Mouse (Mus musculus) MEL (cell line): Measurements from ENCODE around the gene Rgcc. TPM values are rescaled to one million over a fixed set of nuclear protein-coding genes. Genes with fewer than 3 reads are reported as not detected.

ENCODE experiments used
- DNase-seq: peaks from one replicate; pipeline ENCODE4 v3.0.0; 2011; ENCODE audit warnings: low read depth, low spot score
- H3K27ac ChIP-seq: 2 replicates; pipeline ENCODE4 v1.5.1; 2012; ENCODE audit warnings: low read depth, mild to moderate bottlenecking, control low read depth, low read length, moderate library complexity; ENCODE audit not compliant: control insufficient read depth
- H3K27me3 ChIP-seq, 2 experiments: fragments of 150-350 bp in 1 of 2; sonication (generic) in 1 of 2; 2 replicates each; pipeline ENCODE4 v1.6.1; 2012; ENCODE audit warnings: low read length in 2 of 2, mild to moderate bottlenecking in 2 of 2, improper control_type of control experiment in 1 of 2, moderate library complexity in 1 of 2; ENCODE audit not compliant: insufficient read depth in 2 of 2, control insufficient read depth in 1 of 2
- H3K36me3 ChIP-seq, 2 experiments: 2 replicates each; pipeline ENCODE4 v1.6.1; 2012 to 2014; ENCODE audit warnings: low read length in 2 of 2, improper control_type of control experiment in 1 of 2, inconsistent platforms in 1 of 2, mild to moderate bottlenecking in 1 of 2; ENCODE audit not compliant: insufficient read depth in 2 of 2, control insufficient read depth in 1 of 2
- H3K4me1 ChIP-seq, 2 experiments: fragments of 150-350 bp in 1 of 2; sonication (generic) in 1 of 2; 2 replicates each; pipeline ENCODE4 v1.6.1; 2012; ENCODE audit warnings: low read length in 2 of 2, improper control_type of control experiment in 1 of 2, mild to moderate bottlenecking in 1 of 2; ENCODE audit not compliant: insufficient read depth in 2 of 2, control insufficient read depth in 1 of 2
- H3K4me3 ChIP-seq, 2 experiments: fragments of 150-350 bp in 1 of 2; sonication (generic) in 1 of 2; 2 replicates each; pipeline ENCODE4 v1.5.1; 2012; ENCODE audit warnings: low read depth in 2 of 2, low read length in 2 of 2, mild to moderate bottlenecking in 2 of 2, moderate library complexity in 2 of 2, control low read depth in 1 of 2, improper control_type of control experiment in 1 of 2; ENCODE audit not compliant: control insufficient read depth in 1 of 2, insufficient read depth in 1 of 2
- H3K79me2 ChIP-seq: 2 replicates; pipeline ENCODE4 v1.6.1; 2012; ENCODE audit warnings: mild to moderate bottlenecking, low read length, moderate library complexity; ENCODE audit not compliant: control insufficient read depth, poor library complexity, insufficient read depth
- H3K9ac ChIP-seq: 2 replicates; pipeline ENCODE4 v1.6.1; 2012; ENCODE audit warnings: low read depth, mild to moderate bottlenecking, control low read depth, low read length, moderate library complexity; ENCODE audit not compliant: control insufficient read depth, poor library complexity, severe bottlenecking
- H3K9me3 ChIP-seq: fragments of 150-350 bp; sonication (generic); replicated peaks from 2 replicates; pipeline ENCODE4 v1.6.1; 2012; ENCODE audit warnings: mild to moderate bottlenecking, low read length, improper control_type of control experiment, moderate library complexity; ENCODE audit not compliant: insufficient read depth
- CHD1 ChIP-seq: IDR thresholded peaks from 2 replicates; pipeline ENCODE4 v1.6.1; 2012; ENCODE audit warnings: low read depth, mild to moderate bottlenecking, inconsistent platforms, low read length, improper control_type of control experiment
- E2F4 ChIP-seq: IDR thresholded peaks from 2 replicates; pipeline ENCODE4 v1.6.1; 2011; ENCODE audit warnings: low read depth, low read length, improper control_type of control experiment, borderline replicate concordance
- GABPA ChIP-seq: IDR thresholded peaks from 2 replicates; pipeline ENCODE4 v1.6.1; 2012; ENCODE audit warnings: low read depth, mild to moderate bottlenecking, inconsistent platforms, low read length, improper control_type of control experiment, moderate library complexity
- HCFC1 ChIP-seq: IDR thresholded peaks from 2 replicates; pipeline ENCODE4 v1.6.1; 2012; ENCODE audit warnings: low read depth, mild to moderate bottlenecking, inconsistent platforms, low read length, improper control_type of control experiment, moderate library complexity
- JUND ChIP-seq: IDR thresholded peaks from 2 replicates; pipeline ENCODE4 v1.6.1; 2011; ENCODE audit warnings: low read depth, mild to moderate bottlenecking, improper control_type of control experiment, low read length
- KAT2A ChIP-seq: conservative IDR thresholded peaks from 2 replicates; pipeline ENCODE4 v1.6.1; 2012; ENCODE audit warnings: low read depth, low read length, improper control_type of control experiment, inconsistent platforms
- MAFK ChIP-seq: IDR thresholded peaks from 2 replicates; pipeline ENCODE4 v1.6.1; 2011; ENCODE audit warnings: low read depth, mild to moderate bottlenecking, low read length, improper control_type of control experiment, borderline replicate concordance
- MAX ChIP-seq: IDR thresholded peaks from 2 replicates; pipeline ENCODE4 v1.6.1; 2011; ENCODE audit warnings: low read length, improper control_type of control experiment
- MAZ ChIP-seq: IDR thresholded peaks from 2 replicates; pipeline ENCODE4 v1.6.1; 2012; ENCODE audit warnings: low read depth, mild to moderate bottlenecking, inconsistent platforms, low read length, improper control_type of control experiment
- MEF2A ChIP-seq: IDR thresholded peaks from 2 replicates; pipeline ENCODE4 v1.6.1; 2014; ENCODE audit warnings: low read depth, mild to moderate bottlenecking, inconsistent platforms, low read length, improper control_type of control experiment; ENCODE audit not compliant: poor library complexity, insufficient replicate concordance, severe bottlenecking; ENCODE audit errors: extremely low read depth
- MYC ChIP-seq: IDR thresholded peaks from 2 replicates; pipeline ENCODE4 v1.6.1; 2011; ENCODE audit warnings: low read depth, mild to moderate bottlenecking, low read length, improper control_type of control experiment, moderate library complexity
- NRF1 ChIP-seq: IDR thresholded peaks from 2 replicates; pipeline ENCODE4 v1.6.1; 2014; ENCODE audit warnings: low read depth, mild to moderate bottlenecking, inconsistent platforms, low read length, improper control_type of control experiment, moderate library complexity; ENCODE audit not compliant: poor library complexity, insufficient read depth, severe bottlenecking
- POLR2A ChIP-seq, 2 experiments: IDR thresholded peaks; 2 replicates each; pipeline ENCODE4 v1.6.1; 2011 to 2012; ENCODE audit warnings: low read length in 2 of 2, mild to moderate bottlenecking in 2 of 2, control low read depth in 1 of 2, improper control_type of control experiment in 1 of 2, low read depth in 1 of 2, moderate library complexity in 1 of 2; ENCODE audit not compliant: control insufficient read depth in 1 of 2, insufficient read depth in 1 of 2, poor library complexity in 1 of 2
- POLR2AphosphoS2 ChIP-seq: IDR thresholded peaks from 2 replicates; pipeline ENCODE4 v1.6.1; 2011; ENCODE audit warnings: low read length, improper control_type of control experiment
- POLR2AphosphoS5 ChIP-seq: IDR thresholded peaks from 2 replicates; pipeline ENCODE4 v1.6.1; 2012; ENCODE audit warnings: low read depth, borderline replicate concordance, mild to moderate bottlenecking, inconsistent platforms, low read length, moderate library complexity, mixed read lengths
- RCOR1 ChIP-seq: IDR thresholded peaks from 2 replicates; pipeline ENCODE4 v1.6.1; 2012; ENCODE audit warnings: low read depth, mild to moderate bottlenecking, inconsistent platforms, low read length, improper control_type of control experiment
- SMC3 ChIP-seq: IDR thresholded peaks from 2 replicates; pipeline ENCODE4 v1.6.1; 2011; ENCODE audit warnings: low read depth, low read length, improper control_type of control experiment
- TAL1 ChIP-seq: IDR thresholded peaks from 2 replicates; pipeline ENCODE4 v1.6.1; 2012; ENCODE audit warnings: mild to moderate bottlenecking, inconsistent platforms, low read length, moderate library complexity, mixed read lengths
- TBP ChIP-seq: IDR thresholded peaks from 2 replicates; pipeline ENCODE4 v1.8.0; 2011; ENCODE audit warnings: low read depth, low read length, improper control_type of control experiment
- UBTF ChIP-seq: IDR thresholded peaks from 2 replicates; pipeline ENCODE4 v1.6.1; 2012; ENCODE audit warnings: low read depth, mild to moderate bottlenecking, inconsistent platforms, low read length, improper control_type of control experiment, moderate library complexity, borderline replicate concordance; ENCODE audit not compliant: insufficient read depth
- ZKSCAN1 ChIP-seq: IDR thresholded peaks from 2 replicates; pipeline ENCODE4 v1.6.1; 2012; ENCODE audit warnings: low read depth, mild to moderate bottlenecking, inconsistent platforms, low read length, improper control_type of control experiment, moderate library complexity
- polyA plus RNA-seq, 2 experiments: library from polyadenylated mRNA; stranded (reverse) in 1 of 2; unstranded in 1 of 2; fragments of >175 nt in 1 of 2; fragments of >200 nt in 1 of 2; gene quantifications; 2 replicates each; pipeline versions ENCODE4 v1.2.1 to v1.2.4; 2012; ENCODE audit warnings: low replicate concordance in 2 of 2, low read depth in 1 of 2; ENCODE audit not compliant: insufficient read length in 2 of 2, insufficient read depth in 1 of 2, missing spikeins in 1 of 2
- total RNA-seq: library from RNA; depleted of rRNA; stranded (reverse); fragments of 300-350 nt; gene quantifications from 2 replicates; pipeline ENCODE4 v1.2.3, GENCODE M21; 2012

Rgcc gene
- total and polyA plus RNA-seq, 3 experiments = 1.2 to 1.8 TPM; not detected in 1

GRCm38 (mm10) chr14:79309115-79309514 lies 7.7 kb upstream of the Rgcc start (continued):
- TF ChIP-seq E2F4 = no peak
- TF ChIP-seq, all 39 proteins: peak for 0

GRCm38 (mm10) chr14:79308364-79308763 lies 6.9 kb upstream of the Rgcc start:
- H3K4me1 ChIP-seq = peaks cover 0 to 12% of the 10 kb centered on the region in 2 experiments; a peak in 3 of 4 replicates
- TF ChIP-seq CHD1 (no peak), KAT2A (no peak), HCFC1 (no peak), POLR2A (IDR thresholded peaks at IDR 0.05; ENCODE audit: control insufficient read depth in 1 of 2, insufficient read depth in 1 of 2, low read depth in 1 of 2, low read length in 2 of 2, poor library complexity in 1 of 2) (no peak), TAL1 (no peak), JUND (no peak), NRF1 (no peak), RCOR1 (no peak), MAFK (no peak), MYC (no peak), UBTF (no peak), POLR2AphosphoS2 (no peak), ZKSCAN1 (no peak), MAZ (no peak), TBP (no peak), MEF2A (no peak), SMC3 (no peak), GABPA (no peak), MAX (no peak), POLR2AphosphoS5 (no peak)
- H3K36me3 ChIP-seq = peaks cover 0 to 7% of the 10 kb centered on the region in 2 experiments; a peak in 2 of 4 replicates
- no peaks in the 10 kb centered on the region for H3K79me2 ChIP-seq
- no peak overlapping the region for H3K4me3 ChIP-seq
- H3K27ac ChIP-seq = no peak overlapping the region
- no peaks in the 10 kb centered on the region for H3K9me3 ChIP-seq
- no peaks in the 10 kb centered on the region for H3K27me3 ChIP-seq
- DNase-seq = no peak
- H3K9ac ChIP-seq = no peak overlapping the region
